Comparison of ENCODE assay signal across 16 mouse cellular contexts in the genomic region with DNA sequence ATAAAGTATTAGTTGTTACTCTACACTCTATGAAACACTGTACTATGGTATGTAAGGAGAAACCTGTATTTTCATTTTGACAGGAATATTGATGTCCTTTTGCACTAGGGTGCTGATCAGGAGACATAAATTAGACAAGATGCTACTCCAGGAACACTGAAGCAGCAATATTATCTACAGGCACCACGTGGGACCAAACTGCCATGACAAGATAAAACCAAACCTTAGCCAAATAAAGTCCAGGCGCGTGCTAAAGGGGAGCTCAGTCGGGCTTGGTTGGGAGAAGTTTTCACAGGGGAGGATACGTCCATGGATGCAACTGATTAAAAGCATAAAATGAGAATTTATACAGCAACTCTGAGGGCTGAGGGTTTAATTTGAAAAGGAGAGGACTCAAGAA. TPM values are rescaled to one million over a fixed set of nuclear protein-coding genes. Genes with fewer than 3 reads are reported as not detected.
"Had no signal": no experiment of that assay in that cellular context is flagged by ENCODE, and none has a peak within 500 bp of the region (broad histone marks: within the 10 kb centered on the region; RNA-seq: fewer than 3 reads in every experiment).

No protein-coding gene starts in this region.

- H3K4me3 ChIP-seq: limb, embryonic 12.5 days; limb, embryonic 15.5 days; neural tube, embryonic 12.5 days had no signal

- H3K36me3 ChIP-seq: limb, embryonic 12.5 days; limb, embryonic 15.5 days; neural tube, embryonic 12.5 days had no signal

- H3K4me2 ChIP-seq: limb, embryonic 12.5 days; limb, embryonic 15.5 days; lung, embryonic 14.5 days; neural tube, embryonic 12.5 days had no signal

- H3K4me1 ChIP-seq: limb, embryonic 12.5 days; limb, embryonic 15.5 days; neural tube, embryonic 12.5 days had no signal

- DNase-seq: kidney, adult 2 months; kidney, postnatal 25 days; left cerebral cortex, postnatal 4 days; lung, embryonic 14.5 days; midbrain, embryonic 14.5 days; thymus, adult 2 months; thymus, postnatal 25 days had no signal

- H3K9me3 ChIP-seq: limb, embryonic 12.5 days; limb, embryonic 15.5 days; neural tube, embryonic 12.5 days had no signal

- H3K27me3 ChIP-seq: limb, embryonic 12.5 days; limb, embryonic 15.5 days; neural tube, embryonic 12.5 days had no signal

- H3K27ac ChIP-seq: kidney, postnatal 0 days; limb, embryonic 12.5 days; limb, embryonic 15.5 days; macrophage; neural tube, embryonic 12.5 days had no signal

- ATAC-seq: intestine, postnatal 0 days; lung, postnatal 0 days had no signal

- H3K9ac ChIP-seq: limb, embryonic 12.5 days; limb, embryonic 15.5 days; lung, embryonic 14.5 days; neural tube, embryonic 12.5 days had no signal

RNA-seq across cellular contexts. Expression of a gene that starts 53.1 kb away (rescaled TPM):
- total RNA-seq: megakaryocyte, adult 5-6 weeks; neutrophil, adult 5-6 weeks had no signal
- polyA plus RNA-seq: macrophage had no signal
